Mouse (Mus musculus) heart, adult 2 months (tissue): Measurements from ENCODE around the gene Cabcoco1.

Source experiments
- CTCF ChIP-seq: fragments of 200-600 bp; IDR thresholded peaks from 2 replicates; pipeline ENCODE4 v1.8.1; 2022; ENCODE audit warnings: antibody characterized with exemption, mild to moderate bottlenecking, moderate library complexity
- EP300 ChIP-seq: fragments of 200-500 bp; IDR thresholded peaks from 2 replicates; pipeline ENCODE4 v1.6.1; 2011; ENCODE audit warnings: low read depth, low read length, control low read depth; ENCODE audit not compliant: insufficient read depth
- POLR2A ChIP-seq: fragments of 200-500 bp; IDR thresholded peaks from 2 replicates; pipeline ENCODE4 v1.6.1; 2011; ENCODE audit warnings: mild to moderate bottlenecking, low read depth, low read length, control low read depth; ENCODE audit not compliant: insufficient read depth

- TF ChIP-seq CTCF, result no peak
- TF ChIP-seq POLR2A, result no peak
- TF ChIP-seq EP300, result no peak
These were observed 101.2 kb downstream of the Cabcoco1 start for GRCm38 (mm10) chr10:68440515-68440914.
